Mouse (Mus musculus) olfactory bulb, adult 2 months (tissue): ENCODE measurements around the gene Colgalt2.

Source experiments
- CTCF ChIP-seq: fragments of 200-500 bp; IDR thresholded peaks from 2 replicates; pipeline ENCODE4 v1.5.1; 2012; ENCODE audit warnings: low read depth, mild to moderate bottlenecking, low read length, moderate library complexity; ENCODE audit not compliant: insufficient read depth
- POLR2A ChIP-seq: fragments of 200-500 bp; IDR thresholded peaks from 2 replicates; pipeline ENCODE4 v1.6.1; 2012; ENCODE audit warnings: mild to moderate bottlenecking, low read depth, low read length, moderate library complexity; ENCODE audit not compliant: insufficient read depth

DNA sequence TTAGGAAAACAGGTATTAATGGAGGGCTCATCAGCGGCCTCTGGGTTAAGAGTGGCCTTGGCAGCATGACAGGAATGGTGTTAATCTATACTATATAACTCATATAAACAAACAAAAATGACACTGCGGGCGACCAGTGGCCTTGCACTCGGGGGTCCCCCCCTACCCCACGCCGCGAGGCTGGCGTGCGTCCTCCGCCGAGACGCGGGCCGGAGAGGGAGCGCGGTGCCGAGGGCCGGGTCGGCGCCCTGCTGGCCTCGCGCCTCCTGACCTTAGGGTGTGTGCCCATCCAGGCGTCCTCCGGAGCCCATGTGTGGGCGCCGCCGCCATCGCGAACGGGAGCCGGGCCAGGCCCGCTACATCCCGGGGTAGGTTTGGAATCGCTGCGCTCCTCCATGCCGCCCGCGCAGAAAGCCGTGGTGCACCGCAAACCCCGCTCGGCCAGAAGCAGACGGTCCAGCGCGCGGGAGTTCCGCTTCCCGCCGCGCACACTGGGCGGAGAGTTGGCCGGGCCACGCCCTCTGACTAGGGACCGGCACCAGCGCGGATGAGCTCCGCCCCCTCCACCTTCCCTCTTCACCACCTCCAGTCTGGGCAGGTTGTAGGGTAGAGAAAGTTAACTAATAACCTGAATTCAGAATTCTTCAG, 13.3 kb upstream of the Colgalt2 start, which contains the start of gene Tsen15:
- TF ChIP-seq CTCF: no peak
- peak; percentile 57 for TF ChIP-seq POLR2A
